Mouse (Mus musculus) embryonic facial prominence, embryonic 11.5 days (tissue): Measurements from ENCODE around the gene Ptpn4. TPM values are rescaled to one million over a fixed set of nuclear protein-coding genes. Genes with fewer than 3 reads are reported as not detected.

Experiments
- ATAC-seq: fragments of 200-750 bp; cut with Nextera tagmentation; replicated peaks from 2 replicates; pipeline ENCODE4 v1.8.0; 2017; ENCODE audit warnings: low read depth; ENCODE audit not compliant: insufficient number of reproducible peaks, low FRiP score, low TSS enrichment
- DNase-seq: peaks from one replicate; pipeline ENCODE4 v3.0.0-alpha.2; 2015; ENCODE audit warnings: low spot score
- H3K27ac ChIP-seq: fragments of 300-500 bp; sonication (generic); replicated peaks from 2 replicates; pipeline ENCODE4 v1.5.1; 2014; ENCODE audit warnings: mild to moderate bottlenecking, low read depth, low read length, control low read depth
- H3K27me3 ChIP-seq: fragments of 300-500 bp; sonication (generic); 2 replicates; pipeline ENCODE4 v1.6.1; 2014; ENCODE audit warnings: mild to moderate bottlenecking, low read length, moderate library complexity, mixed read lengths; ENCODE audit not compliant: control insufficient read depth, insufficient read depth
- H3K36me3 ChIP-seq: fragments of 300-500 bp; sonication (generic); replicated peaks from 2 replicates; pipeline ENCODE4 v1.6.1; 2014; ENCODE audit warnings: low read depth, mild to moderate bottlenecking, low read length, moderate library complexity, mixed read lengths; ENCODE audit not compliant: control insufficient read depth, insufficient read depth
- H3K4me1 ChIP-seq: fragments of 300-500 bp; sonication (generic); 2 replicates; pipeline ENCODE4 v1.6.1; 2014; ENCODE audit warnings: low read length, mixed read lengths; ENCODE audit not compliant: control insufficient read depth, insufficient read depth
- H3K4me2 ChIP-seq: fragments of 300-500 bp; sonication (generic); 2 replicates; pipeline ENCODE4 v1.6.1; 2014; ENCODE audit warnings: low read depth, mild to moderate bottlenecking, control low read depth, low read length, moderate library complexity
- H3K4me3 ChIP-seq: fragments of 300-500 bp; sonication (generic); 2 replicates; pipeline ENCODE4 v1.5.1; 2014; ENCODE audit warnings: low read depth, low read length, control low read depth
- H3K9ac ChIP-seq: fragments of 300-500 bp; sonication (generic); replicated peaks from 2 replicates; pipeline ENCODE4 v1.6.1; 2014; ENCODE audit warnings: mild to moderate bottlenecking, control low read depth, low read length
- H3K9me3 ChIP-seq: fragments of 300-500 bp; sonication (generic); replicated peaks from 2 replicates; pipeline ENCODE4 v1.6.1; 2016; ENCODE audit warnings: mild to moderate bottlenecking, low read length, inconsistent platforms, mixed read lengths; ENCODE audit not compliant: control insufficient read depth
- WGBS: fragments of 180-500 bp; shearing (Covaris S2); extraction: QIAGEN DNeasy Blood & Tissue Kit; methylation state at CpG from one replicate; pipeline ENCODE4 v1.1.7; 2014; 5-methylcytosine and 5-hydroxymethylcytosine counted together
- polyA plus RNA-seq: library from polyadenylated mRNA; unstranded; fragments of >200 nt; fragmentation: Nextera tagmentation; extraction: Ambion mirVana; gene quantifications from 2 replicates; pipeline ENCODE4 v1.2.1, GENCODE M21; 2014

Ptpn4 gene
- polyA plus RNA-seq, 1 experiment from 2014 or later = 11.8 TPM

GRCm38 (mm10) chr1:119794342-119794741 lies 43.1 kb downstream of the Ptpn4 start:
- Histone ChIP-seq H3K4me1 (no peaks in the 10 kb centered on the region), H3K4me3 (no peak overlapping the region), H3K9me3 (no peaks in the 10 kb centered on the region), H3K36me3 (no peaks in the 10 kb centered on the region; the same call in 1 of the 2 replicates), H3K27me3 (no peaks in the 10 kb centered on the region), H3K9ac (no peak overlapping the region), H3K27ac (no peak overlapping the region), H3K4me2 (no peak overlapping the region)
- DNase-seq (no peak), ATAC-seq (no peak)
- WGBS = 81% methylated on average over 1 of the region's 1 CpGs

- Histone ChIP-seq H3K9ac (no peak overlapping the region), H3K4me3 (no peak overlapping the region), H3K4me2 (no peak overlapping the region), H3K36me3 (no peaks in the 10 kb centered on the region; the same call in 1 of the 2 replicates), H3K27ac (no peak overlapping the region), H3K9me3 (no peaks in the 10 kb centered on the region), H3K27me3 (no peaks in the 10 kb centered on the region), H3K4me1 (no peaks in the 10 kb centered on the region)
- DNase-seq (no peak), ATAC-seq (no peak)
- 85% methylated on average over 1 of the region's 1 CpGs for WGBS
Measured at GRCm38 (mm10) chr1:119790616-119791015, 46.8 kb downstream of the Ptpn4 start.

- no peak for DNase-seq
- H3K4me3 ChIP-seq = no peak overlapping the region
- no peak overlapping the region for H3K4me2 ChIP-seq
- no peaks in the 10 kb centered on the region for H3K36me3 ChIP-seq
- WGBS = 75% methylated on average over 2 of the region's 2 CpGs
- H3K9me3 ChIP-seq = no peaks in the 10 kb centered on the region
- no peaks in the 10 kb centered on the region for H3K27me3 ChIP-seq
- no peak for ATAC-seq
- H3K4me1 ChIP-seq = no peaks in the 10 kb centered on the region
- no peak overlapping the region for H3K9ac ChIP-seq
- H3K27ac ChIP-seq = no peak overlapping the region
Measured at GRCm38 (mm10) chr1:119775915-119776314, 61.5 kb downstream of the Ptpn4 start.

- H3K36me3 ChIP-seq = peaks cover 2% of the 10 kb centered on the region; the same call in 1 of the 2 replicates
- H3K4me3 ChIP-seq = no peak overlapping the region
- H3K4me1 ChIP-seq = no peaks in the 10 kb centered on the region
- H3K27ac ChIP-seq = no peak overlapping the region
- no peaks in the 10 kb centered on the region for H3K27me3 ChIP-seq
- H3K4me2 ChIP-seq = no peak overlapping the region
- no peak overlapping the region for H3K9ac ChIP-seq
- H3K9me3 ChIP-seq = no peaks in the 10 kb centered on the region
- no peak for DNase-seq
- ATAC-seq = no peak
Measured at GRCm38 (mm10) chr1:119735692-119736091, 101.7 kb downstream of the Ptpn4 start.

- Histone ChIP-seq H3K36me3 (no peaks in the 10 kb centered on the region), H3K4me3 (no peak overlapping the region), H3K4me2 (no peak overlapping the region), H3K27ac (no peak overlapping the region), H3K4me1 (no peaks in the 10 kb centered on the region), H3K9me3 (no peaks in the 10 kb centered on the region), H3K27me3 (no peaks in the 10 kb centered on the region), H3K9ac (no peak overlapping the region)
- WGBS = 83% methylated on average over 1 of the region's 1 CpGs
- no peak for DNase-seq
- no peak for ATAC-seq
Measured at GRCm38 (mm10) chr1:119734801-119735200, 102.6 kb downstream of the Ptpn4 start.

- Histone ChIP-seq H3K4me3 (no peak overlapping the region), H3K4me2 (no peak overlapping the region), H3K4me1 (no peaks in the 10 kb centered on the region), H3K9ac (no peak overlapping the region), H3K9me3 (no peaks in the 10 kb centered on the region), H3K36me3 (no peaks in the 10 kb centered on the region), H3K27me3 (no peaks in the 10 kb centered on the region), H3K27ac (no peak overlapping the region)
- ATAC-seq = no peak
- DNase-seq = no peak
- WGBS = 84% methylated on average over 2 of the region's 2 CpGs
Measured at GRCm38 (mm10) chr1:119731166-119731565, 106.2 kb downstream of the Ptpn4 start.

- Histone ChIP-seq H3K4me2 (no peak overlapping the region), H3K4me1 (no peaks in the 10 kb centered on the region), H3K27ac (no peak overlapping the region), H3K9me3 (no peaks in the 10 kb centered on the region), H3K9ac (no peak overlapping the region), H3K27me3 (no peaks in the 10 kb centered on the region), H3K4me3 (no peak overlapping the region), H3K36me3 (no peaks in the 10 kb centered on the region)
- 94% methylated on average over 2 of the region's 2 CpGs for WGBS
- ATAC-seq = no peak
- DNase-seq = no peak
Measured at GRCm38 (mm10) chr1:119713017-119713416, 124.4 kb downstream of the Ptpn4 start.

- no peaks in the 10 kb centered on the region for H3K36me3 ChIP-seq
- DNase-seq = no peak
- H3K4me2 ChIP-seq = no peak overlapping the region
- no peaks in the 10 kb centered on the region for H3K27me3 ChIP-seq
- no peaks in the 10 kb centered on the region for H3K4me1 ChIP-seq
- no peak overlapping the region for H3K27ac ChIP-seq
- H3K9me3 ChIP-seq = no peaks in the 10 kb centered on the region
- no peak overlapping the region for H3K4me3 ChIP-seq
- ATAC-seq = no peak
- WGBS = 94% methylated on average over 4 of the region's 4 CpGs
- H3K9ac ChIP-seq = no peak overlapping the region
Measured at GRCm38 (mm10) chr1:119706471-119707217, 130.8 kb downstream of the Ptpn4 start.
